Mouse (Mus musculus): ENCODE results near the gene Ube2n. TPM values are rescaled to one million over a fixed set of nuclear protein-coding genes. Genes with fewer than 3 reads are reported as not detected.

The Ube2n gene
- polyA plus RNA-seq, 1 experiment from 2014 or later: 132 TPM

- TF ChIP-seq CTCF (IDR thresholded peaks at IDR 0.05): no peak
- ChIA-PET POLR2A (no interaction called here), CTCF (no interaction called here)
- in situ Hi-C loops (cut with MboI; ENCODE audit: low pct_unique_long_range_greater_than_20kb): no loop called here
- ATAC-seq (no peak), DNase-seq (ENCODE audit: low read depth, low spot score) (no peak)
- H3K27me3 ChIP-seq: no peaks in the 10 kb centered on the region
Measured at GRCm38 (mm10) chr10:95585554-95585953, 70.6 kb downstream of the Ube2n start.

- in situ Hi-C loops (cut with MboI; ENCODE audit: low pct_unique_long_range_greater_than_20kb): no loop called here
- ATAC-seq (no peak), DNase-seq (ENCODE audit: low read depth, low spot score) (no peak)
- H3K27me3 ChIP-seq: no peaks in the 10 kb centered on the region
- ChIA-PET CTCF (no interaction called here), POLR2A (interaction anchor here (0.6 kb wide), 1 partner anchor 338 kb away, joined by 4 read pairs; no protein-coding TSS in a partner anchor)
- TF ChIP-seq CTCF (IDR thresholded peaks at IDR 0.05): no peak
Measured at GRCm38 (mm10) chr10:95587509-95588220, 72.7 kb downstream of the Ube2n start.

GRCm38 (mm10) chr10:95589196-95589595 lies 74.3 kb downstream of the Ube2n start:
- ChIA-PET POLR2A (no interaction called here), CTCF (no interaction called here)
- DNase-seq (ENCODE audit: low read depth, low spot score) (no peak), ATAC-seq (no peak)
- TF ChIP-seq CTCF (IDR thresholded peaks at IDR 0.05): no peak
- H3K27me3 ChIP-seq: no peaks in the 10 kb centered on the region
- in situ Hi-C loops (cut with MboI; ENCODE audit: low pct_unique_long_range_greater_than_20kb): no loop called here

GRCm38 (mm10) chr10:95590196-95590595 lies 75.3 kb downstream of the Ube2n start:
- no peak for ATAC-seq
- ChIA-PET POLR2A (no interaction called here), CTCF (interaction anchor here (0.6 kb wide), 1 partner anchor 10 kb away, joined by 3 read pairs; no protein-coding TSS in a partner anchor)
- DNase-seq (ENCODE audit: low read depth, low spot score): no peak
- TF ChIP-seq CTCF (IDR thresholded peaks at IDR 0.05): no peak
- in situ Hi-C loops (cut with MboI; ENCODE audit: low pct_unique_long_range_greater_than_20kb): no loop called here
- H3K27me3 ChIP-seq: no peaks in the 10 kb centered on the region

- POLR2A ChIA-PET: no interaction called here
- in situ Hi-C loops (cut with MboI; ENCODE audit: low pct_unique_long_range_greater_than_20kb): no loop called here
- no peaks in the 10 kb centered on the region for H3K27me3 ChIP-seq
- no peak for ATAC-seq
- no peak for TF ChIP-seq CTCF (IDR thresholded peaks at IDR 0.05)
- DNase-seq (ENCODE audit: low read depth, low spot score): no peak
- CTCF ChIA-PET: no interaction called here
Measured at GRCm38 (mm10) chr10:95591257-95591656, 76.3 kb downstream of the Ube2n start.

- in situ Hi-C loops (cut with MboI; ENCODE audit: low pct_unique_long_range_greater_than_20kb): no loop called here
- H3K27me3 ChIP-seq: no peaks in the 10 kb centered on the region
- ATAC-seq: no peak
- ChIA-PET POLR2A (no interaction called here), CTCF (no interaction called here)
- TF ChIP-seq CTCF (IDR thresholded peaks at IDR 0.05): no peak
- no peak for DNase-seq (ENCODE audit: low read depth, low spot score)
Measured at GRCm38 (mm10) chr10:95594414-95594813, 79.5 kb downstream of the Ube2n start.

Other genes with a start within 250 kb of the Ube2n start
- gene Cradd, start 191.0 kb upstream of the Ube2n start, polyA plus RNA-seq (2021): 9.4 TPM
- 42.7 TPM for gene Socs2, start 98.0 kb upstream of the Ube2n start, polyA plus RNA-seq (2021)
- 198 TPM for gene Mrpl42, start 13.2 kb upstream of the Ube2n start, polyA plus RNA-seq (2021)
- gene Nudt4, start 49.0 kb downstream of the Ube2n start, polyA plus RNA-seq (2021): 68.6 TPM
- gene Anapc15-ps, start 158.3 kb downstream of the Ube2n start, polyA plus RNA-seq (2021): 9.5 TPM